Mouse (Mus musculus): ENCODE measurements around the gene Rac3. TPM values are rescaled to one million over a fixed set of nuclear protein-coding genes. Genes with fewer than 3 reads are reported as not detected.
A peak's percentile ranks its signal among the peaks of the same experiment; 100 is the strongest.

The Rac3 gene
- polyA plus RNA-seq, 1 experiment: 66.1 TPM

DNA sequence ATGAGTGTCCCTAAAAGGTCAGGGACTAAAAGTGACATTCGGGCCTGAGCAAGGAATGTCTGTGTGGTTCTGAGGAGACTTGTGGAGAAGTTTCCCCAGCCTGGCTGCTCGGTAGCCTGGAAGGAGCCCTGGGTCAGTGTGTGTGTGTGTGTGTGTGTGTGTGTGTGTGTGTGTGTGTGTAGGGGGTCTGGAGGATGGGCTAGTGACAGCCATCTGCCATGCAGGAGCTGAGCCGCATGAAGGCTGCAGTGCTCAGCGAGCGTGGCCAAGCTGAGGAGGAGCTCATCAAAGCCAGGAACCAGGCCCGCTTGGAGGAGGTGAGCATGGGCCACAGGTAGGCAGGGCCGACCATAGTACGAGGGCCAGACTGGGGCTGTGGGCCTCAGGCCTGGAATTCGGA lies 2.0 kb upstream of the Rac3 start:
- 64% methylated on average over 9 of the region's 9 CpGs for WGBS
- no peak overlapping the region for H3K27ac ChIP-seq (ENCODE audit: insufficient read depth, low read length)
- no peak overlapping the region for H3K4me3 ChIP-seq (replicated peaks; ENCODE audit: insufficient read depth, low read depth, low read length)
- H3K27me3 ChIP-seq (ENCODE audit: control insufficient read depth, insufficient read depth, low read length): no peaks in the 10 kb centered on the region
- no peak for DNase-seq
- no peak for TF ChIP-seq CTCF (IDR thresholded peaks at IDR 0.05; ENCODE audit: borderline replicate concordance, insufficient read depth, low read depth, low read length)
- TF ChIP-seq POLR2A (IDR thresholded peaks at IDR 0.05; ENCODE audit: borderline replicate concordance, insufficient read depth, low read length): no peak
- peaks cover 11% of the 10 kb centered on the region for H3K4me1 ChIP-seq (ENCODE audit: control insufficient read depth, insufficient read depth, low read length)

DNA sequence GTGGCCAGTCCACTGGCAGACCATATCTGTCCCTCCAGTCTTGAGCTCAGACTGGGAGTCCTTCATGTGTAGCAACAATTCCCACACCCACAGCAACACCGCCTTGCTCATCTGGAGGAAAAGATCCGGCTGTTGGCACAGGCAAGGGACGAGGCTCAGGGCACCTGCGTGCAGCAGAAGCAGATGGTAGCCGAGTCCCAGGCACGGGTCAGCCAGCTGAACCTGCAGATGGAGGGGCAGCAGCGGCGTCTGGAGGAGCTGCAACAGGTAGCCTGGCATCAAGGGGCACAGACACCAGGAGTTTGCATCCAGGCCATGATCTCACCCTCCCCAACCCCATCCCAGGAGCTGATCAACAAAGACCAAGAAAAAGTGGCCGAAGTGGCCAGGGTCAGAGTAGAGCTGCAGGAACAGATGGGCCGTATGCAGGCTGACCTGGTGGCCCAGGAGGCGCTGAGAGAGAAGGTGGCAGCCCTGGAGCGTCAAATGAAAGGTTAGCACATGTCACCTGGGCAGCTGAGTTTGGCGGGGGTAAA lies 1.4 kb upstream of the Rac3 start:
- 53% methylated on average over 13 of the region's 13 CpGs for WGBS
- Histone ChIP-seq H3K4me1 (ENCODE audit: control insufficient read depth, insufficient read depth, low read length) (peaks cover 5% of the 10 kb centered on the region; the same call in 1 of the 2 replicates), H3K27me3 (ENCODE audit: control insufficient read depth, insufficient read depth, low read length) (no peaks in the 10 kb centered on the region), H3K4me3 (replicated peaks; ENCODE audit: insufficient read depth, low read depth, low read length) (no peak overlapping the region), H3K27ac (ENCODE audit: insufficient read depth, low read length) (no peak overlapping the region)
- DNase-seq: peak in 1 of 2 experiments; percentile 27
- TF ChIP-seq POLR2A (IDR thresholded peaks at IDR 0.05; ENCODE audit: borderline replicate concordance, insufficient read depth, low read length) (no peak), CTCF (IDR thresholded peaks at IDR 0.05; ENCODE audit: borderline replicate concordance, insufficient read depth, low read depth, low read length) (no peak)

DNA sequence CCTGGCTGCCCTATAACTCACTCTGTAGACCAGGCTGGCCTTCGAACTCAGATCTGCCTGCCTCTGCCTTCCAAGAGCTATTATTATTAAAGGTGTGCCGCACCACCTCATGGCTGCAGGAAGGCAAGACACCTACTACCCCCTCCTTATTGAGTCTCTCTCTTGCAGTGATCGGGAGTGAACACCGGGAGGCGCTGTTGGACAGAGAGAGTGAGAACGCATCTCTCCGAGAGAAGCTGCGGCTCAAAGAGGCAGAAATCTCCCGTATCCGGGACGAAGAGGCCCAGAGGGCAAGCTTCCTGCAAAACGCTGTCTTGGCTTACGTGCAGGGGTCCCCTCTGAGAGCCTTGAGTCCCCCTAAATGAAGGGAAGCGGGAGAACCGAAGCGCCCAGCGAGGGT lies 820 bp upstream of the Rac3 start:
- WGBS: 4% methylated on average over 17 of the region's 17 CpGs
- TF ChIP-seq POLR2A (IDR thresholded peaks at IDR 0.05; ENCODE audit: borderline replicate concordance, insufficient read depth, low read length): no peak
- peak; percentile 99 for TF ChIP-seq CTCF (IDR thresholded peaks at IDR 0.05; ENCODE audit: borderline replicate concordance, insufficient read depth, low read depth, low read length)
- peak; percentile 87 to 94 for DNase-seq
- Histone ChIP-seq H3K4me3 (replicated peaks; ENCODE audit: insufficient read depth, low read depth, low read length) (peak overlapping the region; percentile 52), H3K27me3 (ENCODE audit: control insufficient read depth, insufficient read depth, low read length) (no peaks in the 10 kb centered on the region), H3K27ac (ENCODE audit: insufficient read depth, low read length) (no peak overlapping the region), H3K4me1 (ENCODE audit: control insufficient read depth, insufficient read depth, low read length) (peaks cover 5% of the 10 kb centered on the region; the same call in 1 of the 2 replicates)

DNA sequence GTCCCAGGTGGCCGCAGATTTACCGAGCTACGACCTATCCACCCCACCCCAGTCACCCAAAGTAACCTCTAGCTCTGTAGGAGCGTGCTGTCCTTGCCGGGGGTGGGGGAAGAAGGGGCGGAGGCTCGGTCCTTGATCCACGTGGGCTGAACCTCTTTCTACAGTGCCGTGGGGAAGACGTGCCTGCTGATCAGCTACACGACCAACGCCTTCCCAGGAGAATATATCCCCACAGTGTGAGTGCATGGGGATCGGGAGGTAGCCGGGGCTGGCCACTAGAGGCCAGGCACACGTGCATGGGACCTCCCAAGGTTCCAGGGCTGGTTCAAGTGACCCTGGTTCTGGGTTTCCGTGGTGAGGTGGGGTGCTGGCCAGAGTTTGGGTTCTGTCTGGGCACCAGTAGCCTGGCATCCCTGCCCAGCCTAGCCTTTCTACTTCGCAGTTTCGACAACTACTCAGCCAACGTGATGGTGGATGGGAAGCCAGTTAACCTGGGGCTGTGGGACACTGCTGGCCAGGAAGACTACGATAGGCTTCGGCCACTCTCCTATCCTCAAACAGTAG lies 879 bp downstream of the Rac3 start:
- Histone ChIP-seq H3K4me3 (replicated peaks; ENCODE audit: insufficient read depth, low read depth, low read length) (peak overlapping the region; percentile 55), H3K27ac (ENCODE audit: insufficient read depth, low read length) (no peak overlapping the region), H3K27me3 (ENCODE audit: control insufficient read depth, insufficient read depth, low read length) (no peaks in the 10 kb centered on the region), H3K4me1 (ENCODE audit: control insufficient read depth, insufficient read depth, low read length) (peaks cover 5% of the 10 kb centered on the region)
- 17% methylated on average over 21 of the region's 21 CpGs for WGBS
- DNase-seq: no peak
- TF ChIP-seq POLR2A (IDR thresholded peaks at IDR 0.05; ENCODE audit: borderline replicate concordance, insufficient read depth, low read length) (no peak), CTCF (IDR thresholded peaks at IDR 0.05; ENCODE audit: borderline replicate concordance, insufficient read depth, low read depth, low read length) (no peak)

DNA sequence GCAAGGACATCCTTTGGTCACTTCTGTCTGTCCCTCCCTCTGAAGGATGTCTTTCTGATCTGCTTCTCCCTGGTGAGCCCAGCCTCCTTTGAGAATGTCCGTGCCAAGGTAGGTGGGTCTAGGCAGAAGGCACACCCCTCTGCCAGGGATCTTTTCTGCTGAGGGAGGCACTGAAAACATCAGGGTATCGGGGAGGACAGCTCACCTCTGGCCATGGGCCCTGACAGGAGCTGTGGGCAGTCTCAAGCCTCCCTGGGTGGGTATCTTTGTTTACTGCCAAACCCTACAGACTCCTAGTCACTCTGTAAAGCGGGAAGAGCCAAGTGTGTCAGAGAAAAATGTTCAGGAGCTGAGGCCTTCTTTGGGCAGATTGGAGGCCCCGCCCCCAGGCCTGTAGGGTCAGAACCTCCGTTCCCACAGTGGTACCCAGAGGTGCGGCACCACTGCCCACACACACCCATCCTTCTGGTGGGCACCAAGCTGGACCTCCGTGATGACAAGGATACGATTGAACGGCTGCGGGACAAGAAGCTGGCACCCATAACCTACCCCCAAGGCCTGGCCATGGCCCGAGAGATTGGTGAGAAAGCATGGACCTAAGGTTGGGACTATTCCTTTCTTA lies 1.6 kb downstream of the Rac3 start:
- no peaks in the 10 kb centered on the region for H3K27me3 ChIP-seq (ENCODE audit: control insufficient read depth, insufficient read depth, low read length)
- no peak overlapping the region for H3K27ac ChIP-seq (ENCODE audit: insufficient read depth, low read length)
- H3K4me1 ChIP-seq (ENCODE audit: control insufficient read depth, insufficient read depth, low read length): peaks cover 5% of the 10 kb centered on the region
- no peak overlapping the region for H3K4me3 ChIP-seq (replicated peaks; ENCODE audit: insufficient read depth, low read depth, low read length)
- WGBS: 86% methylated on average over 11 of the region's 11 CpGs
- DNase-seq: peak in 1 of 2 experiments; percentile 21
- no peak for TF ChIP-seq POLR2A (IDR thresholded peaks at IDR 0.05; ENCODE audit: borderline replicate concordance, insufficient read depth, low read length)
- no peak for TF ChIP-seq CTCF (IDR thresholded peaks at IDR 0.05; ENCODE audit: borderline replicate concordance, insufficient read depth, low read depth, low read length)

DNA sequence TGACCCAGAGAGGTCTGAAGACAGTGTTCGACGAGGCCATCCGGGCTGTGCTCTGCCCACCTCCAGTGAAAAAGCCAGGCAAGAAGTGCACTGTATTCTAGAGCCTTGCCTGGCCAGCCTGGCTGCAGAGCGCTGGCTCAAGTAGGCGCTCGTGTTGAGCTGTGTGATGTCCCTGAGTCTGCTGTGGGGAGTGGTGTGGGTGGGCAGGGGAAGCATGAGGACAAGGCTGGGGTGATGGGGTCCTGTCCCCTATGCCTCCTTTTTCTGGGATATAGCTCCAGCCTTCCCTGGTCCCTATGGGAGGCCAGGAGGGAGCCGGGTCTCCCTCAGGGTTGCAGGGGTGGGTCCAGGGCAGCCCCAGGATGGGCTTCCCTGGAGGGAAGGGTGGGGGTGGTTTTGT lies 2.2 kb downstream of the Rac3 start:
- Histone ChIP-seq H3K27ac (ENCODE audit: insufficient read depth, low read length) (no peak overlapping the region), H3K4me3 (replicated peaks; ENCODE audit: insufficient read depth, low read depth, low read length) (no peak overlapping the region), H3K27me3 (ENCODE audit: control insufficient read depth, insufficient read depth, low read length) (no peaks in the 10 kb centered on the region), H3K4me1 (ENCODE audit: control insufficient read depth, insufficient read depth, low read length) (peaks cover 5% of the 10 kb centered on the region)
- no peak for TF ChIP-seq CTCF (IDR thresholded peaks at IDR 0.05; ENCODE audit: borderline replicate concordance, insufficient read depth, low read depth, low read length)
- TF ChIP-seq POLR2A (IDR thresholded peaks at IDR 0.05; ENCODE audit: borderline replicate concordance, insufficient read depth, low read length): no peak
- 86% methylated on average over 7 of the region's 7 CpGs for WGBS
- DNase-seq: peak in 1 of 2 experiments; percentile 8

DNA sequence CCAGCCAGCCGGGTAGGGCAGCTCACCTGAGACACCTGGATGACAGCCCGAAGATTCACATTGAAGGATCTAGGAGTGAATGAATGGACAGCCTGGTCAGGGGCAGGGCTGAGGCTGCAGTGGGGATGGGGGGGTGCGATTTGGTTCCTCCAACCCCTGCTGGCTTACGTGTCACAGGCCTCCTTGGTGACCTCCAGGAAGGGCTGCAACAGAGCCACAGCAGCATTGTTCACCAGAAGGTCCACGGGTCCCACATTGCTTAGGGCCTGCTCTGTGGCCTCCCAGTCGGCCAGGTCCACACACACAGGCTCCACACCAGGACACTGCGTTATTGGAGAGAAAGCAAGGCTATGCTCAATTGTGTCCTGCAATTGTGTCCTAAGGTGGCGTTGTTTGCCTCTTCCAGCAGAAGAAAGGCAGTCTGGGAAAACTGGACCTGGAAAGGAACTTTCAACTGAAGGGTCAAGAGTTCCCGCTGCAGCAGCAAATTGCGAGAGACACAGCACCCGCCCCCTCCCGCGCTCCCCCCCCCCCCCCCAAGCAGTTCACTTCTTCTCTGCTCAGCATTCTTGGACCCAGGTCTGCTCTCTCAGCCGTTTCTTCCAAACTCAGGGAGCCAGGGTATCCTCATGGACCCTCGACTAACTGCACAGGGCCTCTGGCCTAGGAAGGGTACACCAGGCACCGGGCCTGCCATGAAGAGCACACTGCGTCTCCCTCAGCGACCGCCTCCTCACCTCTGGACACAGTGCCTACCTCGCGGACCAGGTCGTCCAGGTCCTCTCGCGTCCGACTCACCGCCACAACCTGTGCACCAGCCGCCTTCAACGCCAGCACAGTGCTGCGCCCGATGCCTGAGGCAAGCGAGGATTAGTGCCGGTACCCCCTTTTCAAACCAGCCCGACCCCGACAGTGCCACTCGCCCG lies 5.2 kb downstream of the Rac3 start:
- no peak for TF ChIP-seq POLR2A (IDR thresholded peaks at IDR 0.05; ENCODE audit: borderline replicate concordance, insufficient read depth, low read length)
- no peak overlapping the region for H3K27ac ChIP-seq (ENCODE audit: insufficient read depth, low read length)
- no peaks in the 10 kb centered on the region for H3K27me3 ChIP-seq (ENCODE audit: control insufficient read depth, insufficient read depth, low read length)

More for the DNA sequence above, 5.2 kb downstream of the Rac3 start:
- Histone ChIP-seq H3K4me1 (ENCODE audit: control insufficient read depth, insufficient read depth, low read length) (peaks cover 5% of the 10 kb centered on the region), H3K4me3 (replicated peaks; ENCODE audit: insufficient read depth, low read depth, low read length) (peak overlapping the region; percentile 61)
- 19% methylated on average over 36 of the region's 36 CpGs for WGBS
- DNase-seq: no peak

Data from cerebellum, adult 2 months (tissue).